Mouse (Mus musculus) mature B cell (primary cell): ENCODE measurements around the gene Tmem255b.

ENCODE experiments used
- in situ Hi-C: fragments of 300-500 bp; cut with MboI; formaldehyde crosslinking; loops from 2 replicates; pipeline ENCODE4 v1.14.3; 2019

Gene Tmem255b

DNA sequence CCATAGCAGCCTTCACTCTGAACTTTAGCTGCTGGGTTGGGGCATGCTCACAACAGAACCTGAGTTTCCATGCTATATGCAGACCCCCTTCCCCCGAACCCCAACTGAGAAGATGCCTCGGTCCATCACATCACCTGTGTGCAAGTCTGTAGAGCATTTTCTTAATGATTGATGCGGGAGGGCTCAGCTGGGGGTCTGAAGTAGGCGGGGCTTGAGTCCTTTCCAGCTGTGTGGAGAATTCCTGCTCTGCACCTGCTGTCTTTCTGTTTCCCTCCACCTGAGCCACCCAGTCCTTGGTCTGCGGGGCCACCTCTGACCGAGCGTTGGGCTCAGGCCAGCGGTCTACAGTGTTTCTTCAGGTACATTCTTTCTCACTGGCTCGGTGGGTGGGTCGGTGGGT is at the start of gene Tmem255b:
TSS of gene Tmem255b (plus strand) at position 301 of the 400 bp plus-strand sequence.
- in situ Hi-C loops: no loop called here

GRCm38 (mm10) chr8:13386366-13386765 is 48.6 kb upstream of the Tmem255b start:
- in situ Hi-C loops: no loop called here

DNA sequence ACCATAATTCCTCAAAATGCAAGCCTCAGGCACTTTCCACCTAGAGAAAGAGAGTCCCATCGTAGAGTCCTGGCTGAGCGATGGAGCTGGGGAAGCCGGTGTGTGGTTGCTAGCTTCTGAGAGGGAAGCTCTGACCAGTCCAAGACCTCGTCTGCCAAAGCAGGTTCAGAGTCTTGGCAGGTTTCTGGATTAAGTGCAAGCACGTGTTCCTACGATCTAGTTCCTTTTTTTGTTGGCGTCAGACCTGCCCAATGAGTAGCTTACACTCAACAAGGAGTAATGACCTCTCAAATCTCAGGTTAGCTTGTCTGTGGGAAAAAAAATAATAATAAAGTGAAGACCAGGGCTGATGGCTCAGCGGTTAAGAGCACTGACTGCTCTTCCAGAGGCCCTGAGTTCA is 47.3 kb upstream of the Tmem255b start:
- in situ Hi-C loops: no loop called here

GRCm38 (mm10) chr8:13388744-13389143 is 46.2 kb upstream of the Tmem255b start:
- in situ Hi-C loops: no loop called here

- in situ Hi-C loops: no loop called here
Measured at GRCm38 (mm10) chr8:13393869-13394268, 41.1 kb upstream of the Tmem255b start.

DNA sequence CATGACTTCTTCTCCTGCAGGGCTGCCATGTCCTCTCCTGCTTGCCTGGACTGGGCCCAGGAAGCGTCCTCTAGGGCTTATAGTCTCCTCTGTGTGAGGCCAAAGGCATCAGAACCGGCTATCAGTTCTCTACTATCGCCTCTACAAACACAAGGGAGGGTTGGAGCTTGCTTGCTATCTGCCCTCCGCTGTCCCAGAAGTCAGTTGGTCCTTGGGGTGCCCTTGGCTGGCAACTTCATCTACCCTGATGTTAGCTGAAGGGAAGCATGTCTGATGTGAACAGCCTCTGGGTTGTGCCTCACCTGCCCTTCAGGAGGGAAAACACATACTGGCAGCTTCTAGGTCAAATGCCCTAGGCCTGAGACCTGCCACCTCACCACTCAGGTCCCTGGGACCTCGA is 38.3 kb upstream of the Tmem255b start, which contains the start of gene Atp4b:
TSS of gene Atp4b (minus strand) at position 101 of the 400 bp plus-strand sequence.
- in situ Hi-C loops: no loop called here

DNA sequence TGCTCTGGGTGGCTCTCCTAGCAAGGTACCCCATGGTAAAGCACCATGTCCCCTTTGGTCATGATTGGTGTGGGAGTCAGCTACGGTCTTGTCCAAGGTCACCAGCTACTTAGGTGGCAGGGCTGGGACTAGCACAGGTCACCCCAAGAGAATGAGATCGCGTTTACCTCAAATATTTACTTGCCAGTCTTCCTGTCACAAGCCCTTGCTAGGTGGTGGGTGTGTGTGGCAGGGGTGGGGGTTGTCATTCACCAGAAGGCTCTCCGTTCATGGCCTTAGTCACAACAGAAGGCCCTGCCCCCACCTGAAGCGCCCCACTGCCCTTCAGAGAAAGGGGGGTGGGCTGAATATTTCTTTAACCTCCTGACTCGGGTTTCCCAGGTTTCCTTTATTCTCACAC is 31.5 kb upstream of the Tmem255b start:
- in situ Hi-C loops: no loop called here

GRCm38 (mm10) chr8:13404666-13405131 is 30.3 kb upstream of the Tmem255b start, which contains the start of gene Grk1:
Gene Grk1, plus strand, starts transcription at chr8:13405081.
- in situ Hi-C loops: no loop called here

GRCm38 (mm10) chr8:13406011-13406410 is 29.0 kb upstream of the Tmem255b start:
- in situ Hi-C loops: no loop called here

GRCm38 (mm10) chr8:13411597-13411996 is 23.4 kb upstream of the Tmem255b start:
- in situ Hi-C loops: loop anchor here (10.0 kb wide), 1 partner anchor 343 kb away; the partner anchor contains the start of gene Cdc16

- in situ Hi-C loops: loop anchor here (10.0 kb wide), 1 partner anchor 342 kb away; the partner anchor contains the start of gene Cdc16
Measured at GRCm38 (mm10) chr8:13412891-13413558, 22.0 kb upstream of the Tmem255b start.

GRCm38 (mm10) chr8:13413823-13414390 is 21.1 kb upstream of the Tmem255b start:
- in situ Hi-C loops: loop anchor here (10.0 kb wide), 1 partner anchor 341 kb away; the partner anchor contains the start of gene Cdc16

GRCm38 (mm10) chr8:13415879-13416278 is 19.1 kb upstream of the Tmem255b start:
- in situ Hi-C loops: loop anchor here (10.0 kb wide), 1 partner anchor 339 kb away; the partner anchor contains the start of gene Cdc16

DNA sequence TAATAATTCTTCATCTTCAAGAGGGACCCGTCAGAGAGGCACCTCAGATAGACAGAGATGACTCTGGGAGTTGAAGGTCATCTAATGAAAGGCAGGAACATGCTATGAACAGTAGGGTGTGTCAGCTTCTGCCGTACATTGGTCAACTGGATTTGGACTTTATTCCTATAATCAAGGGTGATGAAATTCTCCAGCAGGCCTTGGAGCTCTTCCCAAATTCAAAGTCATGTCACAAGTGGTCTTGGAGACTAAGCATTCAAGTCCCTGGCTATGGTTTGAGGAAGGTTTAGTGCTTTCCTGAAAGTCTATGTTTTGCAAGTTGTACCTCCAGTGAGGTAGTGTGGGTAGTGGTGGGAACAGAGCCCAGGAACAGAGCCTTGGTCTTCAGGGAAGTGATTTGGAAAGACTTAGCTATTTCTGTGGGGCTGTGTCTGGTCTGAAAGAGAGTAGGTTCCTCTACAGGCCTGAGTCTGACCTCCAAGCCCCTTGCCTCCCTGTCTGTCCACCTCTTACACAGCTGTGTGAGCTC is 15.8 kb upstream of the Tmem255b start:
- in situ Hi-C loops: loop anchor here (10.0 kb wide), 1 partner anchor 336 kb away; the partner anchor contains the start of gene Cdc16

- in situ Hi-C loops: no loop called here
Measured at GRCm38 (mm10) chr8:13420970-13421369, 14.0 kb upstream of the Tmem255b start.

GRCm38 (mm10) chr8:13427351-13427750 is 7.6 kb upstream of the Tmem255b start:
- in situ Hi-C loops: no loop called here

DNA sequence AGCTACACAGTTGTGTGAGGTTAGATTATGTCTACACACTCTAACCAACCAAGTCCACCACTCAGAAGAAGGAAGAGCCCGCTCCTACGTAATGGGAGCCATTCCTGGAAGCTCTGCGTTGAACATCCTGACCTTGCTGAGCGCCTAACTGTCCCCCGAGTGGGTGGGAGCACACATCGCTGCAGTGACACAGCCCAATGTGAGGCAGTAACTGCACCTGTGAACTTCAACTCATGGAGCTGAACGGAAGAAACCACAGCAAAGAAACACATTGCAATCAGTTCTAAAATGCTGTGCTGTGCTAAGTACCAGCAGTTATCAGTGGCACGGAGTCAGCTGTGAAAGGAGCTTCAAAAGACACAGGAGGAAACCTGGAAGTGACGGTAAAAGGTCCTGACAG is 6.8 kb upstream of the Tmem255b start:
- in situ Hi-C loops: no loop called here

GRCm38 (mm10) chr8:13430412-13430811 is 4.6 kb upstream of the Tmem255b start:
- in situ Hi-C loops: no loop called here

DNA sequence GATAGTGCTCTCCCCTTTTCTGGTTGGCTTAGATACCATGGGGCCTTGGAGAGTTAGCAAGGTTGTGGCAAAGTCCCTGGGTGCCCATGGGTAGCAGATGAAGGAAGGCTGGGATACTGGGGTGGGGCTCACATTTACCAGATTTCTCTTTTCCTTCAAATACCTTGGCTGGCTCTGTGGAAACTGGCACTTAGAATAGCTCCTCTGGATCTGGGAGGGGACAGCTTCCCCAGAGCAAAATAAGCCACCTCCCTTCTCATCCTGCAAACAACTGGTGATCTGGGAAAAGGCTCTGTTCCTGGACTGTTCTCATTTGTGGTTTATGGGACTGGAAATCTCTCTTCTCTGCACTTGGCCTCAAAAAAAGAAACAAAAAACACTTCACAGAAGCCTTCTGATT is 4.1 kb upstream of the Tmem255b start:
- in situ Hi-C loops: no loop called here

- in situ Hi-C loops: no loop called here
Measured at GRCm38 (mm10) chr8:13433130-13433529, 1.9 kb upstream of the Tmem255b start.

DNA sequence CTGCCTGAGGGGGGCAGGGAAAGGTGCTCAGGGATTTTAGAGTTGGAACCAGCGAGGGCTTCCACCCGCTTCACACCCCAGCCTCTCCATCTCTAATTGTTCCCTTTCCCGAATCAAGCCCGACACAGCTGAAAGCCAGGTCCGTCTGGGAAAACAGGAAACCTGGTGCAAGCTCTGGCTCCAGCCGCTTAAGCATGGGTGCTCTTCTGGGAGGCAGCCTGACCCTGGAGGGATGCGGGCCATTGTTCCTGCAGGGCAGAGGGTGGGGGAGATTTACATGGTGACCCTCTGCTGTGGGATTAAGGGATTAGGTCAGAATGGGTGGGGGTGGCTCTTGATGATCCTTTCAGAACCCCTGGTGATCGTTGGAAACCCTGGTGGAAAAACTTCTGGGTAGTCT is 1.1 kb downstream of the Tmem255b start:
- in situ Hi-C loops: no loop called here

- in situ Hi-C loops: no loop called here
Measured at GRCm38 (mm10) chr8:13437531-13437930, 2.5 kb downstream of the Tmem255b start.

- in situ Hi-C loops: no loop called here
Measured at GRCm38 (mm10) chr8:13442152-13442551, 7.2 kb downstream of the Tmem255b start.
